Mouse (Mus musculus) limb, embryonic 10.5 days (tissue): ENCODE measurements around the gene Zfp101. TPM values are rescaled to one million over a fixed set of nuclear protein-coding genes. Genes with fewer than 3 reads are reported as not detected.

Experiments used
- polyA plus RNA-seq: library from polyadenylated mRNA; unstranded; fragments of >200 nt; fragmentation: Nextera tagmentation; extraction: Ambion mirVana; gene quantifications from 2 replicates; pipeline ENCODE4 v1.2.1, GENCODE M21; 2016

The Zfp101 gene
- polyA plus RNA-seq, 1 experiment from 2014 or later, result 25.5 TPM

Other genes starting within 250 kb of the Zfp101 start
- gene Olfr55, start 226.2 kb downstream of the Zfp101 start, polyA plus RNA-seq, result not detected in 2 replicates
- gene Olfr239, start 203.3 kb downstream of the Zfp101 start, polyA plus RNA-seq, result not detected in 2 replicates
- gene Olfr1564, start 173.0 kb downstream of the Zfp101 start, polyA plus RNA-seq, result not detected in 2 replicates
- 16.1 and 19.0 TPM in 2 replicates for gene Zfp955a, start 139.5 kb downstream of the Zfp101 start, polyA plus RNA-seq
- 0.03 TPM in 1 of 2 replicates, not detected in the other for gene Olfr63, start 130.0 kb downstream of the Zfp101 start, polyA plus RNA-seq
- gene Zfp955b, start 105.1 kb downstream of the Zfp101 start, polyA plus RNA-seq, result 10.2 and 11.5 TPM in 2 replicates
- gene Zfp81, start 35.8 kb downstream of the Zfp101 start, polyA plus RNA-seq, result 8.2 and 13.1 TPM in 2 replicates
- gene Actl9, start 38.3 kb upstream of the Zfp101 start, polyA plus RNA-seq, result not detected in 2 replicates
- 71.5 and 103 TPM in 2 replicates for gene Adamts10, start 129.6 kb upstream of the Zfp101 start, polyA plus RNA-seq
- gene Myo1f, start 161.1 kb upstream of the Zfp101 start, polyA plus RNA-seq, result 1.2 and 2.0 TPM in 2 replicates
- 39.4 and 42.2 TPM in 2 replicates for gene Zfp414, start 234.4 kb upstream of the Zfp101 start, polyA plus RNA-seq
- gene Pram1, start 243.4 kb upstream of the Zfp101 start, polyA plus RNA-seq, result 0.56 and 0.66 TPM in 2 replicates